Mouse (Mus musculus) megakaryocyte, embryonic 14.5 days (primary cell): ENCODE measurements around the gene Stab2. TPM values are rescaled to one million over a fixed set of nuclear protein-coding genes. Genes with fewer than 3 reads are reported as not detected.

Experiments used
- H3K27me3 ChIP-seq: replicated peaks from 2 replicates; pipeline ENCODE3; 2012; ENCODE audit warnings: inconsistent platforms
- H3K36me3 ChIP-seq: replicated peaks from 2 replicates; pipeline ENCODE3; 2012; ENCODE audit warnings: low read length, inconsistent platforms, mixed read lengths
- H3K4me1 ChIP-seq: 2 replicates; pipeline ENCODE4 v1.6.1; 2012; ENCODE audit warnings: inconsistent platforms
- H3K4me3 ChIP-seq: replicated peaks from 2 replicates; pipeline ENCODE3; 2012; ENCODE audit warnings: moderate library complexity, mild to moderate bottlenecking, inconsistent platforms
- H3K9me3 ChIP-seq: 2 replicates; pipeline ENCODE4 v1.6.1; 2012; ENCODE audit warnings: inconsistent platforms
- FLI1 ChIP-seq: IDR thresholded peaks from 2 replicates; pipeline ENCODE4 v1.6.1; 2012; ENCODE audit warnings: low read length, inconsistent platforms, mixed read lengths
- GATA1 ChIP-seq: IDR thresholded peaks from 3 replicates; pipeline ENCODE4 v1.6.1; 2012; ENCODE audit warnings: mixed read lengths, low read length, inconsistent platforms, borderline replicate concordance
- polyA plus RNA-seq: library from polyadenylated mRNA; stranded (reverse); fragments of >175 nt; gene quantifications from 2 replicates; pipeline ENCODE4 v1.2.3, GENCODE M21; 2012; ENCODE audit warnings: low replicate concordance; ENCODE audit not compliant: insufficient read depth

Stab2 gene
- polyA plus RNA-seq, 1 experiment = 2.0 TPM

GRCm38 (mm10) chr10:86955299-86955698 lies 52.5 kb downstream of the Stab2 start:
- H3K4me3 ChIP-seq = no peak overlapping the region
- H3K4me1 ChIP-seq = no peaks in the 10 kb centered on the region
- no peak for TF ChIP-seq FLI1
- no peaks in the 10 kb centered on the region for H3K36me3 ChIP-seq
- H3K9me3 ChIP-seq = peaks cover 18% of the 10 kb centered on the region
- no peaks in the 10 kb centered on the region for H3K27me3 ChIP-seq

- no peaks in the 10 kb centered on the region for H3K36me3 ChIP-seq
- no peak overlapping the region for H3K4me3 ChIP-seq
- TF ChIP-seq GATA1 (no peak), FLI1 (no peak)
- no peaks in the 10 kb centered on the region for H3K4me1 ChIP-seq
- peaks cover 14% of the 10 kb centered on the region for H3K9me3 ChIP-seq
- no peaks in the 10 kb centered on the region for H3K27me3 ChIP-seq
Measured at GRCm38 (mm10) chr10:86952696-86953095, 55.1 kb downstream of the Stab2 start.

DNA sequence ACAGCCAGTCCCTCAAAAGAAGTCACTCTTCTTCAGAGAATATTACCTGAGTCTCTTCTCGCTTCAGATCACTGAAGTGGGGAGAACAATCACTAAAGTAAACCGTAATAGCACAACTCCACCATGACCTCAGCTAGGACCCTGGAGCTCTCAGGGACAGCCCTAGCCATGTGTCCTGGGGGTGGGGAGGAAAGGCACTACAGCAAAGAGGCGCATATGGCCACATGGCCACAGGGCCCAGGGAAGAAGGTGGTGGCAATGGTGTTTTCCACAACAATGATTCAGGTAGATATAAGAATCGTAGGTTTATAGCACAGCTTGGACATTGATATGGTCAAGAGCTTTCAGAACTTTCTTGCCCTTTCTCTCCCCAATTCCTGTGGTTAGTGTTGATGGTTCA lies 57.0 kb downstream of the Stab2 start:
- no peak for TF ChIP-seq GATA1
- no peak for TF ChIP-seq FLI1
- Histone ChIP-seq H3K27me3 (peaks cover 2% of the 10 kb centered on the region), H3K9me3 (peaks cover 15% of the 10 kb centered on the region), H3K4me1 (no peaks in the 10 kb centered on the region), H3K4me3 (no peak overlapping the region), H3K36me3 (no peaks in the 10 kb centered on the region)

DNA sequence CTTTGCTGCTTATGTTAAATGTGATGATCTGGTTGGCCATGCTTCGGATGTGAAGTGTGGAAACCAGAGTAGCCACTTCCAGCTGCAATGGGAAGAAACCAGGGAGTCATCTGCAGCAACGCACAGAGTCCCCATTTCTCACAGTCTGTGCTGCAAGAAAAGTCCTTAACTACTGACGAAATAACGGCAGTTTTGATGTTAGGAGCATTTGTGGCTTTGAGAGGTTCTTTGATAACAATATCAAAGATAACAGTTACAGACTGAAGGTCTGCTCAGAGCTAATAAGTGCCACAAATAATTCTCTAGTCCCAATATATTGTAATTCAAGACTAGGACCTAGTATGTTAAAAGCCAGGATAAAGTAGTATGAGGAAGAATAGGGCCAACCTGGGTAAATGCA lies 57.9 kb downstream of the Stab2 start:
- peaks cover 2% of the 10 kb centered on the region for H3K27me3 ChIP-seq
- no peaks in the 10 kb centered on the region for H3K36me3 ChIP-seq
- H3K9me3 ChIP-seq = peaks cover 13% of the 10 kb centered on the region
- TF ChIP-seq FLI1 = no peak
- TF ChIP-seq GATA1 = no peak
- H3K4me1 ChIP-seq = no peaks in the 10 kb centered on the region
- H3K4me3 ChIP-seq = no peak overlapping the region

DNA sequence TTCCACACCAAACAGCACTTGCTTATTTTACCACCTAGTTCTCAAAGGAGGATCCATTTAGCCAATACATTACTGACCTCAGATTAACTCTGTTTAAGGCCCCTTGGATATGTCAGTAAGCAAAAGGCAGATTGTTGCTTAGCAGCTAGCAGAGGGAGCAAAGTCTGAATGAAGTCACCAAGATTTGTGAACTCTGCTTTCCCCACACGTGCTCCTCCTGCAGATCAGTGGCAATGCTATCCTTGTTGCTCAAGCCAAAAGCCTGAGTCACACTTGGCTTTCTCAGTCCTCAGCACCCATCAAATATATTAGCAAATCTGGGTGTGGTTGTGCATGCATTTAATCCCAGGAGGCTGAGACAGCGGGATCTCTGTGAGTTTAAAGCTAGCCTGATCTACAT lies 60.3 kb downstream of the Stab2 start:
- no peaks in the 10 kb centered on the region for H3K36me3 ChIP-seq
- TF ChIP-seq FLI1 = no peak
- H3K27me3 ChIP-seq = peaks cover 2% of the 10 kb centered on the region
- no peaks in the 10 kb centered on the region for H3K4me1 ChIP-seq
- no peak overlapping the region for H3K4me3 ChIP-seq
- peaks cover 10% of the 10 kb centered on the region; the same call in 1 of the 2 replicates for H3K9me3 ChIP-seq

DNA sequence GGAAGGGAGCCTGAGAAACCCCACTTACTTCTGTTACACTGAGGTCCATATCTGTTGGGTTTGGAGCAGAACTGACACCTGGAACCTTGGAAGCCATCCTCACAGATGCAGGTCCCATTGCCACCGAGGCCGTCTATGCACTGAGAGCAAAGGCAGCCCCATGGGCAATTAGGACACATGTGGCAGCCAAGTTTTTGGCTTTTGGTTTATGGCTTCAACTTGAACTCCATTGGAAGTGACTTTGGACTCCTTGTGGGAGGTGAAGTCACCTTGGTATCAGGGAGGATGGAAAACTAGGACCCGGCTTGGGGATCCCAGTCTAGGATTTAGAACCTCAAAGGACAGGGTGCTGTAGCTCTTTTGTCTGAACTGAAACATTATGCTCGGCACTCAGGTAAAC lies 67.2 kb downstream of the Stab2 start:
- 0 out of 2 replicates have a peak, but pooled peaks cover 3% of the 10 kb centered on the region for H3K4me1 ChIP-seq
- no peak for TF ChIP-seq GATA1

GRCm38 (mm10) chr10:86934376-86934775 lies 73.4 kb downstream of the Stab2 start:
- Histone ChIP-seq H3K9me3 (no peaks in the 10 kb centered on the region), H3K27me3 (peaks cover 4% of the 10 kb centered on the region), H3K36me3 (no peaks in the 10 kb centered on the region), H3K4me1 (0 out of 2 replicates have a peak, but pooled peaks cover 3% of the 10 kb centered on the region), H3K4me3 (no peak overlapping the region)
- TF ChIP-seq GATA1 = no peak

More for the DNA sequence above, 67.2 kb downstream of the Stab2 start:
- no peaks in the 10 kb centered on the region for H3K27me3 ChIP-seq
- no peaks in the 10 kb centered on the region for H3K9me3 ChIP-seq
- H3K36me3 ChIP-seq = no peaks in the 10 kb centered on the region
- no peak overlapping the region for H3K4me3 ChIP-seq

GRCm38 (mm10) chr10:86933906-86934305 lies 73.9 kb downstream of the Stab2 start:
- no peak for TF ChIP-seq GATA1
- TF ChIP-seq FLI1 = no peak
- Histone ChIP-seq H3K4me1 (0 out of 2 replicates have a peak, but pooled peaks cover 3% of the 10 kb centered on the region), H3K36me3 (no peaks in the 10 kb centered on the region), H3K9me3 (no peaks in the 10 kb centered on the region), H3K4me3 (no peak overlapping the region), H3K27me3 (peaks cover 4% of the 10 kb centered on the region)

GRCm38 (mm10) chr10:86933180-86933695 lies 74.6 kb downstream of the Stab2 start:
- Histone ChIP-seq H3K4me1 (0 out of 2 replicates have a peak, but pooled peaks cover 3% of the 10 kb centered on the region), H3K36me3 (no peaks in the 10 kb centered on the region), H3K27me3 (peaks cover 4% of the 10 kb centered on the region), H3K9me3 (no peaks in the 10 kb centered on the region), H3K4me3 (no peak overlapping the region)
- TF ChIP-seq FLI1 = no peak
- TF ChIP-seq GATA1 = no peak

GRCm38 (mm10) chr10:86923602-86924001 lies 84.2 kb downstream of the Stab2 start:
- Histone ChIP-seq H3K27me3 (no peaks in the 10 kb centered on the region), H3K4me3 (no peak overlapping the region), H3K36me3 (no peaks in the 10 kb centered on the region), H3K4me1 (peaks cover 4% of the 10 kb centered on the region; the same call in 1 of the 2 replicates), H3K9me3 (no peaks in the 10 kb centered on the region)
- TF ChIP-seq FLI1 (no peak), GATA1 (no peak)

DNA sequence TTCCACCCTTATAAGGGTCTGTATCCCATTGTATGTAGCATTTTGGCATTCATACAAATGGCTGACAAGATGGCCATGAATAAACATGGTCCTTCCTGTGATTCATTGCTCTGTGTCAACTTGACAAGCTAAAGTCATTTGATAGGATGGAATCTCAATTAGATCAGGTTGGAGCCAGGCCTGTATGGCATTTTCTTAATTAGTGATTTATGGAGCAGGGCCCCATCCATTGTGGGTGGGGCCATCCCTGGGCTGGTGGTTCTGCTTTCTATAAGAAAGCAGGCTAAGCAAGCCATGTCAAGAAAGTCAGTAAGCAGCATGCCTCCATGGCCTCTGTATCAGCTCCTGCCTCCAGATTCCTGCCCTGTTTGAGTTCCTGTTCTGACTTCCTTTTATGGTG lies 92.2 kb downstream of the Stab2 start:
- Histone ChIP-seq H3K27me3 (peaks cover 4% of the 10 kb centered on the region), H3K4me3 (no peak overlapping the region), H3K4me1 (peaks cover 1% of the 10 kb centered on the region; the same call in 1 of the 2 replicates), H3K9me3 (peaks cover 7% of the 10 kb centered on the region; the same call in 1 of the 2 replicates), H3K36me3 (no peaks in the 10 kb centered on the region)
- no peak for TF ChIP-seq GATA1
- no peak for TF ChIP-seq FLI1
